Mouse (Mus musculus) hindbrain, embryonic 11.5 days (tissue): Measurements from ENCODE around the gene Dmxl2. TPM values are rescaled to one million over a fixed set of nuclear protein-coding genes. Genes with fewer than 3 reads are reported as not detected.
A peak's percentile ranks its signal among the peaks of the same experiment; 100 is the strongest.

Source experiments
- ATAC-seq: fragments of 200-750 bp; cut with Nextera tagmentation; 2 replicates; pipeline ENCODE4 v1.8.0; 2017; ENCODE audit warnings: mild to moderate bottlenecking, moderate TSS enrichment, moderate library complexity; ENCODE audit not compliant: low FRiP score
- DNase-seq: peaks from one replicate; pipeline ENCODE4 v3.0.0-alpha.2; 2015; ENCODE audit warnings: low spot score
- H3K27ac ChIP-seq: fragments of 300-500 bp; sonication (generic); 2 replicates; pipeline ENCODE4 v1.5.1; 2014; ENCODE audit warnings: mild to moderate bottlenecking, low read depth, low read length
- H3K27me3 ChIP-seq: fragments of 300-500 bp; sonication (generic); 2 replicates; pipeline ENCODE4 v1.6.1; 2014; ENCODE audit warnings: mild to moderate bottlenecking, low read length, moderate library complexity, mixed read lengths; ENCODE audit not compliant: control insufficient read depth, insufficient read depth
- H3K36me3 ChIP-seq: fragments of 300-500 bp; sonication (generic); 2 replicates; pipeline ENCODE4 v1.6.1; 2014; ENCODE audit warnings: mild to moderate bottlenecking, low read length, moderate library complexity, mixed read lengths; ENCODE audit not compliant: control insufficient read depth, insufficient read depth
- H3K4me1 ChIP-seq: fragments of 300-500 bp; sonication (generic); replicated peaks from 2 replicates; pipeline ENCODE4 v1.6.1; 2014; ENCODE audit warnings: low read length, mixed read lengths; ENCODE audit not compliant: control insufficient read depth, insufficient read depth
- H3K4me2 ChIP-seq: fragments of 300-500 bp; sonication (generic); replicated peaks from 2 replicates; pipeline ENCODE4 v1.6.1; 2014; ENCODE audit warnings: mild to moderate bottlenecking, low read depth, low read length
- H3K4me3 ChIP-seq: fragments of 300-500 bp; sonication (generic); 2 replicates; pipeline ENCODE4 v1.5.1; 2014; ENCODE audit warnings: low read depth, low read length
- H3K9ac ChIP-seq: fragments of 300-500 bp; sonication (generic); 2 replicates; pipeline ENCODE4 v1.6.1; 2014; ENCODE audit warnings: low read depth, low read length
- H3K9me3 ChIP-seq: fragments of 300-500 bp; sonication (generic); 2 replicates; pipeline ENCODE4 v1.6.1; 2016; ENCODE audit warnings: low read length; ENCODE audit not compliant: control insufficient read depth
- WGBS: fragments of 180-500 bp; shearing (Covaris S2); extraction: QIAGEN DNeasy Blood & Tissue Kit; methylation state at CpG from one replicate; pipeline ENCODE4 v1.1.7; 2014; 5-methylcytosine and 5-hydroxymethylcytosine counted together
- polyA plus RNA-seq: library from polyadenylated mRNA; unstranded; fragments of >200 nt; fragmentation: Nextera tagmentation; extraction: Ambion mirVana; gene quantifications from 2 replicates; pipeline ENCODE4 v1.2.1, GENCODE M21; 2014

Gene Dmxl2
- 19.4 and 25.8 TPM in 2 replicates for polyA plus RNA-seq

DNA sequence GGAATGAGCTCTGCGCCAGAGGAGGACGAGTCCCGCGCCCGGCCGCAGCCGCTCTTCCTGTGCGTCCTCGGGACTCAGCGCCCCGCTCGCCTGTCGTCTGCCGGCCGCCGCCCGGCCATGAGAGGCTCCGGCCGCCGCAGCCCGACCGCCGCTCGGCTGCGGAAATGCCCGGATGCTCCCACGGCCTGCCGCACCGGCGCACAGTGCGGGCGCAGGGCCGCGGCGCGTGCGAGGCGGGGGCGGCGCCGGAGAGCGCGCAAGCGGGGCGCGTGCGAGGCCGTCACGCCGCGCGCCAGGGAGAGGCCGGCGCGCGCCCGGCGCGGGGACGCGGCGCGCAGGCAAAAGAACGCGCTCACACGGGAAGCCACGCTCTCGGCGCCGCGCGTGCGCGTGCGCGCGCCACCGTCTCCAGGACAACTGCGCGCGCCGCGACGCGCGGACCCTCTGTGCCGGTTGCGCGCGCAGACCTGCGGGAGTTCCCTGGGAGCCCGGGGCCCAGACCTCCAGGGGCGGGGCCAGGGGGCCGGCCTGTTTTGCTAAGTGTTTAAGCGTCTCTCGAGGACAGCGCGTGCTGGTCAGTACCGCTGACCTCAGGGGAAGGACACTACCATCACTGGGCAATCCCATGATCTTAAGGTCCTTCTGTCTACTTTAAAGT is at the start of gene Dmxl2:
Gene Dmxl2, minus strand, starts transcription at position 174 of the 658 bp plus-strand sequence.
- Histone ChIP-seq H3K36me3 (no peaks in the 10 kb centered on the region), H3K9me3 (no peaks in the 10 kb centered on the region), H3K4me2 (peak within 1 kb of the TSS; percentile 55), H3K9ac (peak within 1 kb of the TSS; percentile 86), H3K4me1 (no peaks in the 10 kb centered on the region), H3K4me3 (peak within 1 kb of the TSS; percentile 71), H3K27ac (peak within 1 kb of the TSS; percentile 51), H3K27me3 (0 out of 2 replicates have a peak, but pooled peaks cover 3% of the 10 kb centered on the region)
- WGBS = 2% methylated on average over 64 of the region's 99 CpGs
- ATAC-seq (peak; percentile 96), DNase-seq (peak; percentile 96)

DNA sequence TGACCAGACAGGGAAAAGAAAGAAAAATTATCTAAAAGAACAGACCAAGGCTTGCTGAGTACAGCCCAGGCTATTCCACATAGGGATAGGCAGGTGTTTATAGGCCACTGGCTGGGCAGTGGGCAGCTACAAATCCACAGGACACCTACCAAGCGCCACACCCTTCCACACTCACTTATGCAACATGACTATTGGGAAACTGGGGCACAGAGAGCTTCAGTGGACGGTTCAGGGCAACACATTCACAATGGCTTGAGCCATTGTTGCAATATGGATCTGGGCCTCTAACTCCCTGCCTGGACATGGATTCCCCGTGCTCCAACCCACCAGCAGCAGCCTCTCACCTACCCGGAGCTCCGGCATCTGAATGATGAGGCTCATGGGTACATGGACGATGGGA is 48.0 kb upstream of the Dmxl2 start:
- no peaks in the 10 kb centered on the region for H3K27me3 ChIP-seq
- no peaks in the 10 kb centered on the region for H3K4me1 ChIP-seq
- no peak overlapping the region for H3K27ac ChIP-seq
- no peaks in the 10 kb centered on the region for H3K36me3 ChIP-seq
- no peak for DNase-seq
- ATAC-seq = no peak
- no peaks in the 10 kb centered on the region for H3K9me3 ChIP-seq
- H3K4me2 ChIP-seq = no peak overlapping the region
- no peak overlapping the region for H3K4me3 ChIP-seq
- no peak overlapping the region for H3K9ac ChIP-seq
- WGBS = 88% methylated on average over 6 of the region's 6 CpGs

DNA sequence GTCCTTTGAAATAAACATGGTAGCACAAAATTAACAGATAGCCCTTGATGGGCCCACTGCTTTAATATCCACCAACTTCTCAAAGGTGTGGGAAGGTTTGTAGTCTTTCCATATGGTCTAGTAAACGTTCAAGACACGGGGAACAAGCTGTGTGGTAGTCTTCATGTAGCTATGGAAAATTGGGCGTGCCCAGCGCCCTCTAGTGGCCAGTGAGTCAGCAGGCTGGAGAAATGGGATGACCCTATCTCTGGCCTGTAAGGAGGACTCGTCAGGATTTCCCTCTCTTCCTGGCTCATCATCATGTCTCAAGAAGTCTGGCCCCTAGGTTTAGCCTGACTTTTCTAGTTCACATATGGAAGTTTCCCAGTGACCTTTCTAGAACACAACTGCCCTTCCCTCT is 46.1 kb upstream of the Dmxl2 start:
- Histone ChIP-seq H3K27me3 (no peaks in the 10 kb centered on the region), H3K27ac (no peak overlapping the region), H3K36me3 (no peaks in the 10 kb centered on the region), H3K4me1 (no peaks in the 10 kb centered on the region), H3K4me3 (no peak overlapping the region), H3K4me2 (no peak overlapping the region), H3K9ac (no peak overlapping the region), H3K9me3 (no peaks in the 10 kb centered on the region)
- DNase-seq (peak; percentile 73), ATAC-seq (no peak)
- WGBS = 29% methylated on average over 5 of the region's 5 CpGs

DNA sequence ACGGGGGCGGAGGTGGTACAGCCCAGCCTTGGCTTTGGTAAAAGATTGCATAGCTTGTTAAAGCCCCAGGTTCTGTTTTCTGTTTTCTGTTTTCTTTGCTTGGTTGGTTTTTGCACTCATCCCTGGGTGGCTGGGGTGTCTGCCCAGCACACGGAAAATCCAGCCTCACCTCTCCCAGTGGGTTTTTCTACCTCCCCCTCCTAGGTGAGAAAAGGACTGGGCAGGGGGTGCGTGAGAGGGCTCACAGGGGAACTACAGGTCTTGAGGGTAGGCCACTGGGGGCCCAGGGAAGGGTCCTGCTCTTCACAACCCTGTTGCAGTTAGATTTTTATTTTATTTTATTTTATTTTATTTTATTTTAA is 43.5 kb upstream of the Dmxl2 start:
- Histone ChIP-seq H3K36me3 (no peaks in the 10 kb centered on the region), H3K27ac (no peak overlapping the region), H3K9ac (no peak overlapping the region), H3K4me3 (no peak overlapping the region), H3K4me1 (no peaks in the 10 kb centered on the region), H3K27me3 (no peaks in the 10 kb centered on the region), H3K4me2 (no peak overlapping the region), H3K9me3 (no peaks in the 10 kb centered on the region)
- WGBS = 89% methylated on average over 4 of the region's 4 CpGs
- DNase-seq (no peak), ATAC-seq (no peak)

DNA sequence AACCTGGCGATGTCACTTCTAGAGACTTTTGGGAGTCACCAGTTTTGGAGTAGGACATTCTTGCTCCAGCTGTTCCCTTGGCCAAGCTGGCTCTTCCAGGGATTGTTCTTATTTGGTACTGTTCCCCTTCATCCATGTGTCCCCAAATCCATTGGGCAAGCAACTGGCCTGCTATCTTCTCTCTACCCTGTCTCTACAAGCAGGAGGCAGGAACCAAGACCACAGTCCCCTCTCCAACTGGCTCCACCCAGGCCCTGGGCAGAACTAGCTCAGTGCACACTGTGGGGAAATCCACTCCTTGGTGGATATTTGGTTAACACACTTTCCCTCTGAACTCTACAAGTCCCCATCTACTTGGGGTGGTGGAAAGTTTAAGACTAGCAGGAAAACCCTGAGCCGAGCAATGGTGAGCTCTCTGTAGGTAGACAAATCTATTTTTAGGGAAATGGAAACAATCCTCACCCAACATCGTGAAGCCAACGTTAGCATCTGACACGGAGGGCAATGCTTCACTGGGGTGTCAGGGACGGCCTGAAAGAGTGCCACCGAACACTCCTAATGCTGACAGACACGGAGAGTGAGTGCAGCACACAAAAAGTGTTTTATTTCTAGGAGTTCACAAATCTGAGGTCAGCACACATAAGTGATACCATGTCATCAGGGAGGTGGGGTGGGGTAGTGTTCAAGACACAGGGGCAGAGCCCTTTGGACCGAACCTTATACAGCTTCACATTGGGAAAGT is 43.0 kb upstream of the Dmxl2 start:
- no peak for DNase-seq
- Histone ChIP-seq H3K4me3 (no peak overlapping the region), H3K4me1 (no peaks in the 10 kb centered on the region), H3K9me3 (no peaks in the 10 kb centered on the region), H3K27ac (no peak overlapping the region), H3K4me2 (no peak overlapping the region), H3K36me3 (no peaks in the 10 kb centered on the region), H3K27me3 (no peaks in the 10 kb centered on the region), H3K9ac (no peak overlapping the region)
- WGBS = 86% methylated on average over 9 of the region's 9 CpGs
- ATAC-seq = no peak

DNA sequence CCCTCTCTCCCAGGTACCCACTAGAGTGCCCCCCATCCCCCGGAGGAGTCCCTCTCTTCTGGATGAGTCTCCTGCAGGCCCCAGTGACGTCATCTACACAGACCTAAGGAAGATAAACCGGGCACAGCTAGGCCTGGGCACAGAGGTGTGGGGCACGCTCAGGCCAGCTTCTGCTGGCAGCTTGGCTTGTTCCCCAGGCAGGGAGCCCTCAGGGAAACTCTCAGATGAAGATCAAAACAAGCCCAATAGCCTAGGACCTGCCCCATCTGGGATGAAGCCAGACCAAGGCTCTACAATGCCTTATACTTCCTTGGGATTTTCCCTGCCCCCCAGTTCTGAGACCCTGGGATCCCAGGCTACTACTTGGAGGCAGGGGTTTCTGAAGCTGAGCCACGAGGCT is 39.4 kb upstream of the Dmxl2 start:
- DNase-seq (no peak), ATAC-seq (no peak)
- no peak overlapping the region for H3K4me2 ChIP-seq
- H3K9me3 ChIP-seq = no peaks in the 10 kb centered on the region
- 82% methylated on average over 5 of the region's 5 CpGs for WGBS
- H3K27ac ChIP-seq = no peak overlapping the region
- no peaks in the 10 kb centered on the region for H3K4me1 ChIP-seq
- no peaks in the 10 kb centered on the region for H3K27me3 ChIP-seq
- H3K36me3 ChIP-seq = no peaks in the 10 kb centered on the region
- H3K4me3 ChIP-seq = no peak overlapping the region
- H3K9ac ChIP-seq = no peak overlapping the region

DNA sequence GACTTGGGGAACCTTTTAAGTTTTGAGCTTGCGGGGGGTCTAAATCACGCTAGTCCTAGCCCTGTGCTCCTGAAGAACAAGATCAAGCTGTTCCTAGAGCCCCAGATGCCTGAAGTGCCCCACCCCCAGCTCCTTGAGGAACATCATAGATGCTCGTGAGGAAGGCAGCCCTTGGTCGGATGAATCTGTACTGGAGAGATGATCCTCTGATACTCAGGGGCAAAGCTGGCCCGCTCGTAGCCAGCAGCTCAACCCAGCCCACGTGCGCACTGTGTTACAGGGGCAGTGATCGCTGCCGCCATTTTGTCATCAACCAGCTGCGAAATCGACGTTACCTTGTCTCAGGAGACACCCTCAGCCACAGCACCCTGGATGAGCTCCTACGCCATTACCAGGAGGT is 37.3 kb upstream of the Dmxl2 start, which contains the start of gene Sh2d7:
Gene Sh2d7, plus strand, starts transcription at position 301 of the 400 bp plus-strand sequence.
- Histone ChIP-seq H3K9me3 (no peaks in the 10 kb centered on the region), H3K4me2 (no peak within 1 kb of the TSS), H3K9ac (no peak within 1 kb of the TSS), H3K27ac (no peak within 1 kb of the TSS), H3K4me1 (no peaks in the 10 kb centered on the region), H3K36me3 (no peaks in the 10 kb centered on the region), H3K4me3 (no peak within 1 kb of the TSS), H3K27me3 (no peaks in the 10 kb centered on the region)
- ATAC-seq = no peak
- 92% methylated on average over 14 of the region's 14 CpGs for WGBS
- DNase-seq = no peak

DNA sequence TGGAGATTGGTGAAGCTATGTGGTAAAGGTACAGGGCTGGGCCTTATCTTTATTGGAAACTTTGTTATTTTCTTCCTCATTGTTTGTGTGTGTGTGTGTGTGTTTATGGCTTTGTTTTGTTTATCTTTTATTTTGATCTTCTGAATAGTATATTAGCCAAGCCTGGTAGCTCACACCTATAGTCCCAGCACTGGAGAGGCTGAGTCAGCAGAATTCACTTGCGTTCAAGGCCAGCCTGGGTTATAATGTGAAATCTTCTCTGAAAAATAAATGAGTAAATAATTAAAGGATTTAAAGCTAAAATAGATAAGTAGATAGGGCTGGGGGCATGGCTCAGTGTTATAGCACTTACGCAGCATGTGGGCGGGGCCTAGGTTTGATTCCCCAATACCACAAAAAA is 36.8 kb upstream of the Dmxl2 start:
- ATAC-seq = no peak
- H3K27ac ChIP-seq = no peak overlapping the region
- H3K9ac ChIP-seq = no peak overlapping the region
- no peaks in the 10 kb centered on the region for H3K36me3 ChIP-seq
- no peak overlapping the region for H3K4me3 ChIP-seq
- no peaks in the 10 kb centered on the region for H3K9me3 ChIP-seq
- no peaks in the 10 kb centered on the region for H3K4me1 ChIP-seq
- DNase-seq = no peak
- no peak overlapping the region for H3K4me2 ChIP-seq
- no peaks in the 10 kb centered on the region for H3K27me3 ChIP-seq
- WGBS = 98% methylated on average over 3 of the region's 3 CpGs

DNA sequence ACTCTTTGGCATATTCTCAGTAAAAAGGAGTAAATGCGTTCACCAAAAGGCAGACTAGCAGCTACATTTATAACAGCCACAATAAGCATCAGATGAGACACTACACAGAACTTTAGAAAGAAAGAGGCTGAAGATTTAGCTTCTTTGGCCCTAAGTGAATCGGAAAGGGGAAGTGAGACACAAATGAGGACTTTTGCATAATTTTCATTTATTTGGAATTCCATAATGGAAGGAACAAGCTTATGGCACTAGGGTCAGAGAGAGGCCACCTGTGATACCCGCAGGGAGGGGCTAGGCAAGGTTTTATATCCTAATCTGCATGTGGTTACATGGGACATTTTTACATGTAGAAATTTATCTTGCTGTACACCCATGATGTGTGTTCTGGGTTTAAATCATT is 36.1 kb upstream of the Dmxl2 start:
- WGBS = 84% methylated on average over 3 of the region's 3 CpGs
- no peak overlapping the region for H3K4me3 ChIP-seq

More for the DNA sequence above, 36.1 kb upstream of the Dmxl2 start:
- Histone ChIP-seq H3K27ac (no peak overlapping the region), H3K4me1 (no peaks in the 10 kb centered on the region), H3K9me3 (no peaks in the 10 kb centered on the region), H3K9ac (no peak overlapping the region), H3K4me2 (no peak overlapping the region), H3K36me3 (no peaks in the 10 kb centered on the region), H3K27me3 (no peaks in the 10 kb centered on the region)
- ATAC-seq (no peak), DNase-seq (no peak)
